Mouse (Mus musculus): ENCODE measurements at regions not wholly inside any gene's neighbourhood (a gene's known extent, or its start where the extent isn't known, plus 50 kb on each side); places are given as distances from the start of the nearest gene placed in this dataset.

GRCm38 (mm10) chr2:116704705-116705104 is 173.8 kb upstream of the Tmco5 start:
- peak overlapping the region; percentile 87; the same call in 1 of the 2 replicates for H3K27ac ChIP-seq (ENCODE audit: insufficient read depth, low read length)
- no peak for TF ChIP-seq CTCF (IDR thresholded peaks at IDR 0.05; ENCODE audit: borderline replicate concordance, insufficient read depth, low read length)
- TF ChIP-seq POLR2A (IDR thresholded peaks at IDR 0.05; ENCODE audit: low read depth, low read length): no peak
- H3K4me3 ChIP-seq (ENCODE audit: insufficient read depth, low read length): no peak overlapping the region
- H3K4me1 ChIP-seq (ENCODE audit: control insufficient read depth, insufficient read depth, low read length): no peaks in the 10 kb centered on the region

DNA sequence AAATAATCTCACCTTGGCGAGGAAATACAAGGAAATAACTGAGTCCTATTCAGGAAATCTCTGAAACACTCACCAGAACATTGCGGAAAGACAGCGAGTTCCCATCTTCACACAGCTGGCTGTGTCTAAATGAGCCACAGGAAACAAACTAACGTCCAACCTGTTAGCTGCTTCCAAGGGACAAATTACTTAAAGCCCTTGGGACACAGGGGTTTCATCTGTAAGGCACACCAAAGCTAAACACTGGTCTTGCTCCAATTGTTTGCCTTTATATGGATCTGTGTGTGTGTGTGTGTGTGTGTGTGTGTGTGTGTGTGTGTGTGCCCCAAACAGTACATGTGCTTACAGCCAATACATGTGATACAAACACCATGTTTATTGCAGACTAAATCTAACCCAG is 168.9 kb upstream of the Tmco5 start:
- Histone ChIP-seq H3K27ac (ENCODE audit: insufficient read depth, low read length) (no peak overlapping the region), H3K4me1 (ENCODE audit: control insufficient read depth, insufficient read depth, low read length) (peaks cover 7% of the 10 kb centered on the region; the same call in 1 of the 2 replicates), H3K4me3 (ENCODE audit: insufficient read depth, low read length) (no peak overlapping the region)
- no peak for TF ChIP-seq CTCF (IDR thresholded peaks at IDR 0.05; ENCODE audit: borderline replicate concordance, insufficient read depth, low read length)
- no peak for TF ChIP-seq POLR2A (IDR thresholded peaks at IDR 0.05; ENCODE audit: low read depth, low read length)

DNA sequence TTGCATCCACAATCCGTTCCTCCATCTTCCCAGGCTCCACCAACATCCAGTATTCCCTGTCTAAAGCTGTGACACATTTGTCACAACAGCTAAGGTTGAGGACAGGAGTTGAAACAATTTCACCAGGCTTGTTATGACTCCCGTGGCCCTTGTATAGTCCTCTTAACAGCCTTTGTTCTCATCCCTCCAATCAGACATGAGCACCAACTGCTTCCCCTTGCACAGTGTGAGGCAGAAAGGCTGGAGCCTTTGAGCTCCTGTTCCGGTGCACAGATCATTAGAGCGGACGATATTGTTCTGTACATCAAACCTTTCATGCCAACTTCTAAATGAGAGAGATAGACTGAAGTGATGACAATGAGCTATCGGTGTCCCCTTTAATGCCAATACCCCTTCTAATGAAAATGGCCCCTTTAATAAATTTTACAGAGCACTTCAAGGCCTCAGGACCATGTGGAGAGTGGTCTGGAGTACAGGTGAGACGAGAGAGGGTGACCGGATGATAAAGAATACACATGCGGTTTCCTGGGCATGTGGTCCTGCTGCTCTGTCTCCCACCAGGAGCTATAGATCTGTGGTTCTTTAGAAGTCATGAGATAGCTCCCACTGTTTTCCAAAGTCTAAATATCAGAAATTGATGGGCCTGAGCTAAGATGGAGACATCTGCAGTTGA is 161.8 kb upstream of the Tmco5 start:
- no peak overlapping the region for H3K4me3 ChIP-seq (ENCODE audit: insufficient read depth, low read length)
- no peak for TF ChIP-seq POLR2A (IDR thresholded peaks at IDR 0.05; ENCODE audit: low read depth, low read length)
- no peak for TF ChIP-seq CTCF (IDR thresholded peaks at IDR 0.05; ENCODE audit: borderline replicate concordance, insufficient read depth, low read length)

DNA sequence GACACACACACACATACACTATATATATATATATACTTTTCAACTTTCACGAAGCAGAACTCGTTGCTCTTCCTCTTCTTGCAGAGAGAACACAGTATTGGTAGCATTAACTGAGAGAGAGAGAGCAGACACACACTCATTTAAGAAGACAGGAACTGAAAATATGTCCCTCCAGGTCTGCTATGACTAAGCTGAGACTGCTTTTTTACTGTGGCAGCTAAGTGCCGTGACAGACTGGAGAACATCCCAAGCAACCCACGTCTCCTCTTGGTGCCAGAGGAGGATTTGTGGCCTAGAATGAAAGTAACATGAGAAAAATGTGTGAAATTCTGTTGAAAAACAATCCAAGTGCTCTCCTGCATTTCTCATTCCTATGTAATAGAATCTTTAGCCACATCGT is 159.9 kb upstream of the Tmco5 start:
- no peak for TF ChIP-seq POLR2A (IDR thresholded peaks at IDR 0.05; ENCODE audit: low read depth, low read length)
- no peak for TF ChIP-seq CTCF (IDR thresholded peaks at IDR 0.05; ENCODE audit: borderline replicate concordance, insufficient read depth, low read length)
- Histone ChIP-seq H3K27ac (ENCODE audit: insufficient read depth, low read length) (no peak overlapping the region), H3K4me3 (ENCODE audit: insufficient read depth, low read length) (no peak overlapping the region), H3K4me1 (ENCODE audit: control insufficient read depth, insufficient read depth, low read length) (no peaks in the 10 kb centered on the region)

More for the DNA sequence above, 161.8 kb upstream of the Tmco5 start:
- H3K4me1 ChIP-seq (ENCODE audit: control insufficient read depth, insufficient read depth, low read length): peaks cover 2% of the 10 kb centered on the region; the same call in 1 of the 2 replicates
- H3K27ac ChIP-seq (ENCODE audit: insufficient read depth, low read length): no peak overlapping the region

GRCm38 (mm10) chr2:116727591-116727990 is 150.9 kb upstream of the Tmco5 start:
- TF ChIP-seq POLR2A (IDR thresholded peaks at IDR 0.05; ENCODE audit: low read depth, low read length) (no peak), CTCF (IDR thresholded peaks at IDR 0.05; ENCODE audit: borderline replicate concordance, insufficient read depth, low read length) (no peak)
- H3K4me1 ChIP-seq (ENCODE audit: control insufficient read depth, insufficient read depth, low read length): peaks cover 4% of the 10 kb centered on the region; the same call in 1 of the 2 replicates
- no peak overlapping the region for H3K27ac ChIP-seq (ENCODE audit: insufficient read depth, low read length)
- no peak overlapping the region for H3K4me3 ChIP-seq (ENCODE audit: insufficient read depth, low read length)

DNA sequence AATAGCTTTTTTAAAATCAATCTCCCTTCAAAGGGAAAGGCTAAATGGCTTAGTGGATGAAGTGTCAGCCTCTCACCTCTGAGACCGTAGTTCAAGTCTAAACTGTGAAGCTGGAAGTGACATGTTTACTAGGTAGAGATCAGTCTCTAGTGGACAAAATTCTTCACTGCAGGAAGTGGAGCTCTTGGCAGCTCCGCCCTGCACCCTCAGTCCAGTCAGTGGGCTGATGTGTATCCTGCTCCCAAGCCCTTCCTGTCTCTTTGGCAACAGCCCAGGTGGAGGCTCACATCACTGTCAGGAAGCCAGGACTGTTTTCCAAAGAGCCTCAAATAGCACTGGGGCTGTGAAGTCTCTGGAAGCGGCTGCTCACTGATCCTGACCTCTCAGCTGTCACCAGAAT is 142.8 kb upstream of the Tmco5 start:
- Histone ChIP-seq H3K4me3 (ENCODE audit: insufficient read depth, low read length) (no peak overlapping the region), H3K27ac (ENCODE audit: insufficient read depth, low read length) (no peak overlapping the region), H3K4me1 (ENCODE audit: control insufficient read depth, insufficient read depth, low read length) (no peaks in the 10 kb centered on the region)
- TF ChIP-seq CTCF (IDR thresholded peaks at IDR 0.05; ENCODE audit: borderline replicate concordance, insufficient read depth, low read length) (0 out of 2 replicates have a peak, but pooled peaks have one; percentile 10), POLR2A (IDR thresholded peaks at IDR 0.05; ENCODE audit: low read depth, low read length) (no peak)

DNA sequence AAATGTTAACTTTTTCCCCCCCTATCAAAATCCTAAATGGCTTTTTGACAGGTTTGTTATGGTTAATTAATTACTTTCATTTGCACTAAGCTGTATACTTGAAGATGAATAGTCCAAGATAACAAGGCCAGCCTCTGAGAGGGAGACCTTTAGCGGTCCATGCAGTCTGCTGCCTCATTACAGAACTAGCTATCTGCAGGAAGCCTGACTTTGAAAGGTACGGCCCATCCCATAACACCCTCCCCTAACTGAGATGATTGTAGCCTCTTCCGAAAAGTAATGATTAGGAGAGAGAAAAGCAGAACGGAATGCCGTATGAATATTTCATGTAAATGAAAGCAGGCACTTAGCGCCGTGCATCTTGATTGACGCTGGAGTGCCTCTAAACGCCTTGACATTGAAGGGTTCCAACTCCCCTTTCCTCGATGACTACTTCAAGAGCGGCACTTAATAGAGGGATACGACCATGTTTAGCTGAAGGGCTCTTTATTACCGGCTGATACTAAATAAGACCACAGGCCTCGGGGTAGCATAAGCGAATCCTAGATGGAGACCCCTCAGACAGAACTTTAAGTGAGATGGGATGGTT is 109.9 kb upstream of the Tmco5 start:
- H3K4me3 ChIP-seq (ENCODE audit: insufficient read depth, low read length): no peak overlapping the region
- H3K4me1 ChIP-seq (ENCODE audit: control insufficient read depth, insufficient read depth, low read length): peaks cover 3% of the 10 kb centered on the region
- TF ChIP-seq POLR2A (IDR thresholded peaks at IDR 0.05; ENCODE audit: low read depth, low read length) (no peak), CTCF (IDR thresholded peaks at IDR 0.05; ENCODE audit: borderline replicate concordance, insufficient read depth, low read length) (no peak)
- H3K27ac ChIP-seq (ENCODE audit: insufficient read depth, low read length): no peak overlapping the region

DNA sequence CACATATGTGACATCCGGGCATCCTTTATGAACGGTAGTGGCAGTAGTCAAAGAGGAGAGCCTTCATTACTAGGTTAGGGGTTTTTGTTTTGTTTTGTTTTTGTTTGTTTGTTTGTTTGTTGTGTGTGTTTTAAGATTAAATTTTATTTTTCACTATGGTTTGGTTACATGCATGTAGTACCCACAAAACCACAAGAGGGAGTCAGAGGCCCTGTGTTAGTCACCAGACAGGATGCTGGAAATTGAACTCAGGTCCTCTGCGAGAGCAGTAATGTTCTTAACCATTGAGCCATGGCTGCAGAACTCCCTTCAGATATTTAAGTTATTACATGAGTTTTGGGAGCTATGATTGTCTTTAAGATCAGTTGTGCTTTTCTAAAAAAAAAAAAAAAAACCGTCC is 109.3 kb upstream of the Tmco5 start:
- Histone ChIP-seq H3K27ac (ENCODE audit: insufficient read depth, low read length) (no peak overlapping the region), H3K4me1 (ENCODE audit: control insufficient read depth, insufficient read depth, low read length) (peaks cover 3% of the 10 kb centered on the region), H3K4me3 (ENCODE audit: insufficient read depth, low read length) (no peak overlapping the region)
- TF ChIP-seq POLR2A (IDR thresholded peaks at IDR 0.05; ENCODE audit: low read depth, low read length) (no peak), CTCF (IDR thresholded peaks at IDR 0.05; ENCODE audit: borderline replicate concordance, insufficient read depth, low read length) (no peak)

DNA sequence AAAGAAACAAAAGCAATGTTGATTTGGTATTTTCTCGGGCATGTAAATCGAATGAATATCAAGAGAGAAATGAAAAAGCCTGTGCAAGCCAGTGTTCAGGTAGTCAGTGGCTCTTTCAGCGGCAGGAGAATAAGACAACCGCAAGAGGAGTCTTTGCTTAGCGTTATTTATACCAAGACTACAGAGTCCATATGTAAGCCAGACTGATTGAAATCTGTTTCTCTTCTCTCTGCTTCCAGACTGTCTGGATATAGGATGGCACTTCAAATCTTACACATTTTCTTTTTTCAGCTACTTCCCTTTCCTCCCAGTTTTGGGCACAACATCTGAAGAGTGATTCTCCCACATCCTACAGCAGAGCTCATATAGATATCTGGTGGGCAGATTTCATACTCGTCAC is 105.9 kb upstream of the Tmco5 start:
- H3K27ac ChIP-seq (ENCODE audit: insufficient read depth, low read length): no peak overlapping the region
- H3K4me1 ChIP-seq (ENCODE audit: control insufficient read depth, insufficient read depth, low read length): peaks cover 3% of the 10 kb centered on the region
- no peak for TF ChIP-seq POLR2A (IDR thresholded peaks at IDR 0.05; ENCODE audit: low read depth, low read length)
- TF ChIP-seq CTCF (IDR thresholded peaks at IDR 0.05; ENCODE audit: borderline replicate concordance, insufficient read depth, low read length): no peak

DNA sequence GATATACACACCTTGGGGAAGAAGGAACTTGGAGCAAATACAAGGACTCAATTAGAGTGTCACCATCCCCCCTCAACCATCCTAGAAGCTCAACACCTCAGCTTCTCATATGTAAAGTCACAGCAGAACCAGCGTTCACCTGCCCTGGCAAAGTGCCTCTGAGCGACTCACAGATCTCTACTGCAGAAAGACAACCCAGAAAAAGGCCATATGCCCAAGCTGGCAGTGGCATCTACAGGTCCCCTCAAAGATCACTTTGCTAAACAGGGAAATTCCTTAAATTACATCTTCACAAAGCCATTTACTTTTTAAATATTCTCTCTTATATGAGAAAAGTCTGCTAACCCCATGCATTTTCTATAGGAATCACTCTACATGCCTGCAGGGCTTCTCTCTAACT is 78.3 kb upstream of the Tmco5 start:
- peaks cover 5% of the 10 kb centered on the region for H3K4me1 ChIP-seq (ENCODE audit: control insufficient read depth, insufficient read depth, low read length)
- H3K27ac ChIP-seq (ENCODE audit: insufficient read depth, low read length): no peak overlapping the region
- TF ChIP-seq POLR2A (IDR thresholded peaks at IDR 0.05; ENCODE audit: low read depth, low read length) (no peak), CTCF (IDR thresholded peaks at IDR 0.05; ENCODE audit: borderline replicate concordance, insufficient read depth, low read length) (no peak)
- H3K4me3 ChIP-seq (ENCODE audit: insufficient read depth, low read length): no peak overlapping the region

More for the DNA sequence above, 105.9 kb upstream of the Tmco5 start:
- H3K4me3 ChIP-seq (ENCODE audit: insufficient read depth, low read length): no peak overlapping the region

All from embryonic fibroblast, embryonic 13.5 days (primary cell).